In the genomic region with DNA sequence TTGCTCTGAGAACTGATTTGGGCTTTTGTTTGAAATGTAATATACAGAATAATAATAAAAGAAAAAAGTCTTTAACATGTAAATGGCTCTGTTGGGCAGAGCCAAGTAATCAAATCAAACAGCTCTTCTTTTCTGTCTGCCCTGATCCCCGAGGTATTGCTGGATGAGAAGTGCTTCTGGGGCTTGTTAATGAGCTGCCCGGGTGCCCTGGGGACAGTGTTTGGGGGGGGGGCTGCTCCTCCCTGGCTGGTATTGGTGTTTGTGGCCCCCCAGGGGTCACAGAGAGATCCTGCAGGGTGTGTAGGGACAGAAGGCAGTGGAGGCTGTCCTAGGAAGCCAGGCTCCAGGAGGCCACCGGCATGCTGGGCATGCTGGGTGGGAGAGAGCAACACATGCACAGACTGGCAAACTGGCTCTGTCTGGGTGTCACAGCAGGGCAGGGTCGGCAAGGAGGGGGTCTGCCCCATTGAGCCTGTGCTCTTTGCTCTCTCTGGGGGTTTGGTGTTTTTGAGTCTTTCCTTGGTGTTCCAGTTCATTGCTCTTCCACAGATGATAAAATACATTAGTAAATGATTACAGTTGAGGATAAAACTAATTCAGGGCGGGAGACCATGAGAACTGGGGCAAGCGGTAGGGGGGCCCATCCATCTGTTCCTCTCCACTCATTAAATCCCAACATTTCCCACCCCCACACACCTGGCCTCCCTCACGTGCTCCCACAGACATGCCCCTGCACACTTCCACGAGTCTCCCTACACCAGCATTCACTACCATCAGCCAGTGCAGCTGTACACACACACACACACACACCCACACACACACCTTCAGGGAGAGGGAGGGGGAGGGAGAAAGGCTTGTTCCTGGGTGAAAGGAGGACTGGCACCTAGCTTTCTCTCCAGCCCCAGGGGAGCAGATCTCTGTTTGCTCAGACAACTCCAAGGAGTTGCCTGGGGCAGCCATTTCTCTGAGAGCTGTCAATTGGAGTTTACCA, we compare ENCODE assay signal across 13 mouse cellular contexts.
A peak's percentile ranks its signal among the peaks of the same experiment; 100 is the strongest.
DNase-seq lines count a peak whose midpoint lies in the region; ATAC-seq lines count a peak whose summit lies in the region.
"Had no signal": no experiment of that assay in that cellular context is flagged by ENCODE, and none has a peak within 500 bp of the region (broad histone marks: within the 10 kb centered on the region; RNA-seq: fewer than 3 reads in every experiment).

No protein-coding gene starts in this region.

- H3K36me3 ChIP-seq in midbrain, embryonic 11.5 days (ENCODE audit: control insufficient read depth, insufficient read depth, low read length): no peaks in the 10 kb centered on the region
- H3K36me3 ChIP-seq in midbrain, embryonic 10.5 days: no peaks in the 10 kb centered on the region
- no peaks in the 10 kb centered on the region for H3K36me3 ChIP-seq in hindbrain, embryonic 10.5 days
- H3K36me3 ChIP-seq: embryonic facial prominence, embryonic 12.5 days; liver, embryonic 13.5 days had no signal

- ATAC-seq in midbrain, embryonic 11.5 days (ENCODE audit: low FRiP score): peak; percentile 61

- peak; percentile 73 for DNase-seq in midbrain, embryonic 11.5 days (ENCODE audit: low spot score, missing footprints)
- no peak for DNase-seq in midbrain, embryonic 10.5 days (ENCODE audit: low spot score)
- DNase-seq in hindbrain, embryonic 10.5 days (ENCODE audit: low spot score): no peak
- DNase-seq in kidney, postnatal 10 days: peak; percentile 74
- DNase-seq in retina, embryonic 14.5 days (ENCODE audit: low spot score): peak; percentile 49
- no peak for DNase-seq in left cerebral cortex, postnatal 10 days (ENCODE audit: extremely low spot score in 1 of 2, low spot score in 2 of 2)
- no peak for DNase-seq in urinary bladder, postnatal 10 days (ENCODE audit: low spot score)
- no peak for DNase-seq in T-cell, adult 2 months (ENCODE audit: low spot score)
- DNase-seq: adrenal gland, postnatal 36 days; heart, adult 2 months; liver, embryonic 13.5 days had no signal

- H3K9ac ChIP-seq in midbrain, embryonic 11.5 days (ENCODE audit: low read length): no peak overlapping the region
- H3K9ac ChIP-seq: embryonic facial prominence, embryonic 12.5 days; liver, embryonic 13.5 days had no signal

- WGBS in midbrain, embryonic 11.5 days: 29% methylated on average over 8 of the region's 8 CpGs
- WGBS in midbrain, embryonic 10.5 days: 36% methylated on average over 8 of the region's 8 CpGs
- WGBS in hindbrain, embryonic 10.5 days: 27% methylated on average over 8 of the region's 8 CpGs

- no peaks in the 10 kb centered on the region for H3K9me3 ChIP-seq in midbrain, embryonic 11.5 days (ENCODE audit: control insufficient read depth, low read length)
- H3K9me3 ChIP-seq in midbrain, embryonic 10.5 days (replicated peaks): no peaks in the 10 kb centered on the region
- H3K9me3 ChIP-seq in hindbrain, embryonic 10.5 days: no peaks in the 10 kb centered on the region
- H3K9me3 ChIP-seq: embryonic facial prominence, embryonic 12.5 days; liver, embryonic 13.5 days; megakaryocyte, embryonic 14.5 days had no signal

- H3K27ac ChIP-seq in midbrain, embryonic 11.5 days (ENCODE audit: low read depth, low read length): no peak overlapping the region
- no peak overlapping the region; the same call in 1 of the 2 replicates for H3K27ac ChIP-seq in midbrain, embryonic 10.5 days (replicated peaks)
- H3K27ac ChIP-seq in hindbrain, embryonic 10.5 days: peak overlapping the region; percentile 23; the same call in 1 of the 2 replicates
- H3K27ac ChIP-seq: embryonic facial prominence, embryonic 12.5 days; heart, adult 2 months; liver, embryonic 13.5 days had no signal

- H3K27me3 ChIP-seq in midbrain, embryonic 11.5 days (ENCODE audit: control insufficient read depth, insufficient read depth, low read length): no peaks in the 10 kb centered on the region
- H3K27me3 ChIP-seq in midbrain, embryonic 10.5 days (ENCODE audit: low read depth, poor library complexity, severe bottlenecking): no peaks in the 10 kb centered on the region
- peaks cover 3% of the 10 kb centered on the region; the same call in 1 of the 2 replicates for H3K27me3 ChIP-seq in hindbrain, embryonic 10.5 days (ENCODE audit: insufficient read depth, poor library complexity, severe bottlenecking)

- intact Hi-C loops in left cerebral cortex, postnatal 10 days (cut with DNase I): no loop called here

- H3K4me2 ChIP-seq in midbrain, embryonic 11.5 days: no peak overlapping the region
- H3K4me2 ChIP-seq: embryonic facial prominence, embryonic 12.5 days; liver, embryonic 13.5 days had no signal

- peaks cover 2% of the 10 kb centered on the region; the same call in 1 of the 2 replicates for H3K4me1 ChIP-seq in midbrain, embryonic 11.5 days (ENCODE audit: control insufficient read depth, insufficient read depth, low read length)
- peaks cover 22% of the 10 kb centered on the region for H3K4me1 ChIP-seq in midbrain, embryonic 10.5 days
- H3K4me1 ChIP-seq in hindbrain, embryonic 10.5 days (replicated peaks): peaks cover 26% of the 10 kb centered on the region
- H3K4me1 ChIP-seq: embryonic facial prominence, embryonic 12.5 days; liver, embryonic 13.5 days; megakaryocyte, embryonic 14.5 days had no signal

- H3K4me3 ChIP-seq in midbrain, embryonic 11.5 days (ENCODE audit: low read depth, low read length): no peak overlapping the region
- H3K4me3 ChIP-seq in midbrain, embryonic 10.5 days: no peak overlapping the region
- no peak overlapping the region for H3K4me3 ChIP-seq in hindbrain, embryonic 10.5 days
- H3K4me3 ChIP-seq: embryonic facial prominence, embryonic 12.5 days; heart, adult 2 months; liver, embryonic 13.5 days; megakaryocyte, embryonic 14.5 days had no signal

Comparison
In these comparisons a context has a peak if more than half of its experiments do, and no peak if none do; other contexts are left out.
1. DNase-seq: peak in midbrain, embryonic 11.5 days (single experiment), kidney, postnatal 10 days (single experiment) and retina, embryonic 14.5 days (single experiment); none in midbrain, embryonic 10.5 days (single experiment), hindbrain, embryonic 10.5 days (single experiment), left cerebral cortex, postnatal 10 days (0 of 2), urinary bladder, postnatal 10 days (single experiment) and T-cell, adult 2 months (single experiment).